In the genomic region with DNA sequence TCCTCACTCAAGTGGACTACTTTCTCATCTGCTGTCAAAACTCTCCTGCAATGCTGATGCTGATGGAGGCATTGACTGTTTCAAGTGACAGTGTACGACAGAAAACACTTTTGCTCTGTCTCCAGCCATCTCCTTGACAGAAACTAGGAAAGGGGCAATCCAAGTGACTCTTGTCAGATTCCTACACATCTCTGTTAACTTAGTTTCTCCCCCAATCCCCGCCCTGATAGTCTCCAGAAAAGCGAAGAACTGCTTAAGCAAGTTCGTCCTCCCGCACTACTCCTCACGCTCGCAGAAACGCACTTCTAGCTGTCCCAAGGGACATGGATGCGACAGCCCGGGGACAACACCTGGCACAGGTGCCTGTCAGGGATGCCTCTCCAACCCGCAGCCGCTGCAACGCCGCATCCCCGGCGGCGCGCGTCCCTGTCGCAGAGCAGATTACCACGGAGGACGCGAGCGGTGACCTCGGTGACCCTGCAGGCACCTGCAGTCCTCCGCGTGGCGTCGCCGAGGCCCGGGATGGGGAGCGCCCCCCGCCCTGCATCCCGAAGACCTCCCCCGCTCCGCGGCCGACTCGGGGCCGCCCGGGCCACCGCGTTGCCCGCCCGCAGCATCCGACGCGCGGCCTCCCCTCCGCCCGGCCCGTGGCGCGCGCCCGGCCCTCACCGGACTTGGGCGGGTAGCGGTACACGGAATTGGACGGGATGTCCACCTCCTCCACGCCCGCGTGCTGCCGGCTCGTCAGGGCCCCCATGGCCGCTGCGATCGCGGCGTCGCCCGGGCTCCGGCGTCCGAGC, we compare ENCODE assay signal across 9 mouse cellular contexts. TPM values are rescaled to one million over a fixed set of nuclear protein-coding genes. Genes with fewer than 3 reads are reported as not detected.
DNase-seq lines count a peak whose midpoint lies in the region; ATAC-seq and TF ChIP-seq lines count a peak whose summit lies in the region.
"Had no signal": no experiment of that assay in that cellular context is flagged by ENCODE, and none has a peak within 500 bp of the region (broad histone marks: within the 10 kb centered on the region; RNA-seq: fewer than 3 reads in every experiment).

No protein-coding gene starts in this region.

- H3K9ac ChIP-seq in heart, embryonic 12.5 days = peak overlapping the region; percentile 87
- H3K9ac ChIP-seq in liver, embryonic 11.5 days (ENCODE audit: low read depth, low read length) = peak overlapping the region; percentile 78

- H3K4me1 ChIP-seq in thymus, adult 2 months (replicated peaks; ENCODE audit: control insufficient read depth, insufficient read depth, low read length) = peaks cover 9% of the 10 kb centered on the region
- peaks cover 17% of the 10 kb centered on the region for H3K4me1 ChIP-seq in heart, embryonic 12.5 days (replicated peaks)
- peaks cover 11% of the 10 kb centered on the region for H3K4me1 ChIP-seq in liver, embryonic 11.5 days (replicated peaks; ENCODE audit: control insufficient read depth, insufficient read depth, low read length)

- H3K4me3 ChIP-seq in thymus, adult 2 months (ENCODE audit: control insufficient read depth, insufficient read depth, low read length) = peak overlapping the region; percentile 60
- peak overlapping the region; percentile 83 for H3K4me3 ChIP-seq in heart, embryonic 12.5 days
- peak overlapping the region; percentile 76 for H3K4me3 ChIP-seq in liver, embryonic 11.5 days (ENCODE audit: low read depth, low read length)

- H3K36me3 ChIP-seq in thymus, adult 2 months (ENCODE audit: control insufficient read depth, insufficient read depth, low read length) = no peaks in the 10 kb centered on the region
- H3K36me3 ChIP-seq in heart, embryonic 12.5 days = no peaks in the 10 kb centered on the region
- no peaks in the 10 kb centered on the region for H3K36me3 ChIP-seq in liver, embryonic 11.5 days (ENCODE audit: control insufficient read depth, insufficient read depth, low read length)

- DNase-seq in adrenal gland, postnatal 25 days = peak; percentile 26
- DNase-seq in adrenal gland, postnatal 4 days (ENCODE audit: low spot score in 2 of 2) = no peak
- peak; percentile 27 for DNase-seq in thymus, adult 2 months
- no peak for DNase-seq in thymus, adult 18-20 months
- no peak for DNase-seq in liver, embryonic 11.5 days (ENCODE audit: low spot score)
- no peak for DNase-seq in urinary bladder, postnatal 36 days (ENCODE audit: low spot score in 2 of 2)

- H3K4me2 ChIP-seq in heart, embryonic 12.5 days = peak overlapping the region; percentile 95
- peak overlapping the region; percentile 99 for H3K4me2 ChIP-seq in liver, embryonic 11.5 days

- no peaks in the 10 kb centered on the region for H3K9me3 ChIP-seq in heart, embryonic 12.5 days (replicated peaks)
- H3K9me3 ChIP-seq in liver, embryonic 11.5 days (ENCODE audit: control insufficient read depth, low read length) = no peaks in the 10 kb centered on the region

- no peak for TF ChIP-seq CTCF in thymus, adult 2 months (IDR thresholded peaks at IDR 0.05; ENCODE audit: borderline replicate concordance, control insufficient read depth, extremely low read depth, insufficient read depth, low read length, poor library complexity)

- peak; percentile 37 for ATAC-seq in heart, embryonic 12.5 days (ENCODE audit: insufficient number of reproducible peaks, low FRiP score)
- peak; percentile 39 for ATAC-seq in liver, embryonic 11.5 days (replicated peaks; ENCODE audit: low FRiP score)
- 0 out of 2 replicates have a peak, but pooled peaks have one; percentile 22 for ATAC-seq in neutrophil, adult 5-6 weeks (ENCODE audit: extremely low read depth, insufficient number of reproducible peaks, low FRiP score, poor library complexity, severe bottlenecking)

- H3K27me3 ChIP-seq in thymus, adult 2 months (ENCODE audit: control insufficient read depth, insufficient read depth, low read length) = no peaks in the 10 kb centered on the region
- no peaks in the 10 kb centered on the region for H3K27me3 ChIP-seq in heart, embryonic 12.5 days (replicated peaks)
- peaks cover 15% of the 10 kb centered on the region for H3K27me3 ChIP-seq in liver, embryonic 11.5 days (replicated peaks; ENCODE audit: control insufficient read depth, insufficient read depth, low read length)

- under 1% methylated on average over 75 of the region's 76 CpGs for WGBS in thymus, adult 2 months
- WGBS in heart, embryonic 12.5 days = 1% methylated on average over 76 of the region's 76 CpGs
- WGBS in liver, embryonic 11.5 days = under 1% methylated on average over 76 of the region's 76 CpGs

- no peak for TF ChIP-seq POLR2A in thymus, adult 2 months (IDR thresholded peaks at IDR 0.05; ENCODE audit: control insufficient read depth, extremely low read depth, insufficient read depth, low read length, poor library complexity)

- H3K27ac ChIP-seq in thymus, adult 2 months (ENCODE audit: control insufficient read depth, insufficient read depth, low read length) = no peak overlapping the region
- H3K27ac ChIP-seq in heart, embryonic 12.5 days (ENCODE audit: poor library complexity, severe bottlenecking) = no peak overlapping the region
- peak overlapping the region; percentile 48 for H3K27ac ChIP-seq in liver, embryonic 11.5 days (ENCODE audit: low read depth, low read length)

RNA-seq across cellular contexts. Expression of a gene that starts 0.6 kb away (rescaled TPM):
- 8.5 and 8.9 TPM in 2 replicates for total RNA-seq in adrenal gland, postnatal 25 days (2021)
- 10 to 100 TPM; 20.0 to 22.0 TPM for total RNA-seq in adrenal gland, postnatal 4 days (2021)
- polyA plus RNA-seq in thymus, adult 2 months (2012; rRNA removed) = 98.7 and 119 TPM in 2 replicates
- 11.0 and 12.3 TPM in 2 replicates for polyA plus RNA-seq in heart, embryonic 12.5 days (2016; fragmentation: Nextera tagmentation; extraction: Ambion mirVana)
- 5.0 and 6.8 TPM in 2 replicates for polyA plus RNA-seq in liver, embryonic 11.5 days (2014; fragmentation: Nextera tagmentation; extraction: Ambion mirVana)
- total RNA-seq in neutrophil, adult 5-6 weeks (2017) = 16.0 and 17.0 TPM in 2 replicates

RNA-seq across cellular contexts. Expression of a gene that starts 21.7 kb away (rescaled TPM):
- total RNA-seq in adrenal gland, postnatal 25 days (2021) = 27.9 and 48.4 TPM in 2 replicates
- 10 to 100 TPM; 62.1 to 63.9 TPM for total RNA-seq in adrenal gland, postnatal 4 days (2021)
- 558 and 566 TPM in 2 replicates for polyA plus RNA-seq in thymus, adult 2 months (2012; rRNA removed)
- 33.7 and 34.2 TPM in 2 replicates for polyA plus RNA-seq in heart, embryonic 12.5 days (2016; fragmentation: Nextera tagmentation; extraction: Ambion mirVana)
- polyA plus RNA-seq in liver, embryonic 11.5 days (2014; fragmentation: Nextera tagmentation; extraction: Ambion mirVana) = 78.6 and 80.2 TPM in 2 replicates
- total RNA-seq in neutrophil, adult 5-6 weeks (2017) = 82.2 and 89.0 TPM in 2 replicates

RNA-seq across cellular contexts. Expression of a gene that starts 53.8 kb away (rescaled TPM):
- total RNA-seq in adrenal gland, postnatal 25 days (2021) = not detected in 2 replicates
- total RNA-seq in adrenal gland, postnatal 4 days (2021) = under 1 TPM in 1 of 2 experiments, not detected in 1; 0.14 TPM
- polyA plus RNA-seq in thymus, adult 2 months (2012; rRNA removed) = 0.19 and 0.24 TPM in 2 replicates
- polyA plus RNA-seq in heart, embryonic 12.5 days (2016; fragmentation: Nextera tagmentation; extraction: Ambion mirVana) = not detected in 2 replicates
- 0.16 TPM in 1 of 2 replicates, not detected in the other for polyA plus RNA-seq in liver, embryonic 11.5 days (2014; fragmentation: Nextera tagmentation; extraction: Ambion mirVana)
- 0.25 TPM in 1 of 2 replicates, not detected in the other for total RNA-seq in neutrophil, adult 5-6 weeks (2017)
- total RNA-seq: heart, postnatal 10 days had no signal

Comparison
In these comparisons a context has a peak if more than half of its experiments do, and no peak if none do; other contexts are left out.
1. DNase-seq: peak in adrenal gland, postnatal 25 days (single experiment) and thymus, adult 2 months (single experiment); none in adrenal gland, postnatal 4 days (0 of 2), thymus, adult 18-20 months (0 of 2), liver, embryonic 11.5 days (single experiment) and urinary bladder, postnatal 36 days (0 of 2).
2. Peak in every context shown above with its lines, with median percentiles within 50 percentile points of each other: H3K4me3 ChIP-seq and ATAC-seq.